Mouse (Mus musculus) MEL (cell line): ENCODE results near the gene Efna5.

Source experiments
- CTCF ChIP-seq, 3 experiments: IDR thresholded peaks in 2 of 3; conservative IDR thresholded peaks in 1 of 3; 2 replicates each; pipeline ENCODE4 v1.5.1; 2011 to 2012; ENCODE audit warnings: low read length in 3 of 3, low read depth in 2 of 3, mild to moderate bottlenecking in 2 of 3, improper control_type of control experiment in 1 of 3, inconsistent platforms in 1 of 3, mixed read lengths in 1 of 3, moderate library complexity in 1 of 3; ENCODE audit not compliant: control insufficient read depth in 1 of 3, insufficient read depth in 1 of 3, poor library complexity in 1 of 3, severe bottlenecking in 1 of 3
- ELF1 ChIP-seq: IDR thresholded peaks from 2 replicates; pipeline ENCODE4 v1.6.1; 2014; ENCODE audit warnings: low read depth, mild to moderate bottlenecking, inconsistent platforms, low read length, improper control_type of control experiment, moderate library complexity
- EP300 ChIP-seq, 2 experiments: IDR thresholded peaks; 2 replicates each; pipeline ENCODE4 v1.6.1; 2011; ENCODE audit warnings: improper control_type of control experiment in 2 of 2, low read length in 2 of 2, low read depth in 1 of 2, mild to moderate bottlenecking in 1 of 2
- POLR2A ChIP-seq, 2 experiments: IDR thresholded peaks; 2 replicates each; pipeline ENCODE4 v1.6.1; 2011 to 2012; ENCODE audit warnings: low read length in 2 of 2, mild to moderate bottlenecking in 2 of 2, control low read depth in 1 of 2, improper control_type of control experiment in 1 of 2, low read depth in 1 of 2, moderate library complexity in 1 of 2; ENCODE audit not compliant: control insufficient read depth in 1 of 2, insufficient read depth in 1 of 2, poor library complexity in 1 of 2
- TAL1 ChIP-seq: IDR thresholded peaks from 2 replicates; pipeline ENCODE4 v1.6.1; 2012; ENCODE audit warnings: mild to moderate bottlenecking, inconsistent platforms, low read length, moderate library complexity, mixed read lengths
- TCF12 ChIP-seq: IDR thresholded peaks from 2 replicates; pipeline ENCODE4 v1.6.1; 2014; ENCODE audit warnings: low read depth, mild to moderate bottlenecking, inconsistent platforms, low read length, improper control_type of control experiment, moderate library complexity
- ZC3H11A ChIP-seq: IDR thresholded peaks from 2 replicates; pipeline ENCODE4 v1.6.1; 2012; ENCODE audit warnings: low read depth, mild to moderate bottlenecking, inconsistent platforms, low read length, improper control_type of control experiment

DNA sequence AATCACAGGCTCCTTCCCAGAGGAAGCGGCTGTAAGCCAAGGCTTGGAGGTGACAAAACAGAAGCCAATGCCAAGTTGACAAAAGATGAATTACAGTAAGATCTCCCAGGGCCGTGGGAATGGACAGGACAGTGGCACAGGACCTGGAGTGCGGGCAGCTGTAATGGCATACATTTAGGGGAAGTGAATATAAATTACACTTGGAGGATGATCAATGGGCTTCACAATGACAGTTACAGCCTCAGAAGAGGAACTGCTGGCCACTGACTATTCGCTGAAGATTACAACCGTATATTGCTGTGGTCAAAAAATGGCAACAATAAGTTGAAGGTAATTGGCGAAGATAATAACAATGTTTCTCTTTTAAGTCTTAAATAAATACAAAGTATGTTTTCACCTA lies 67.7 kb downstream of the Efna5 start:
- TF ChIP-seq TAL1, result no peak
- TF ChIP-seq EP300 (IDR thresholded peaks at IDR 0.05; ENCODE audit: low read depth in 1 of 2, low read length in 2 of 2), result no peak
- TF ChIP-seq ZC3H11A, result no peak
- TF ChIP-seq POLR2A (IDR thresholded peaks at IDR 0.05; ENCODE audit: control insufficient read depth in 1 of 2, insufficient read depth in 1 of 2, low read depth in 1 of 2, low read length in 2 of 2, poor library complexity in 1 of 2), result no peak
- no peak for TF ChIP-seq CTCF (IDR thresholded peaks at IDR 0.05 in 2 of 3, conservative IDR thresholded peaks at IDR 0.05 in 1 of 3; ENCODE audit: control insufficient read depth in 1 of 3, insufficient read depth in 1 of 3, low read depth in 2 of 3, low read length in 3 of 3, poor library complexity in 1 of 3, severe bottlenecking in 1 of 3)
- TF ChIP-seq TCF12, result no peak
- no peak for TF ChIP-seq ELF1
